Mouse (Mus musculus) limb, embryonic 13.5 days (tissue): ENCODE data around the gene Csrnp2. TPM values are rescaled to one million over a fixed set of nuclear protein-coding genes. Genes with fewer than 3 reads are reported as not detected.
"Not testable (repeated sequence)": the region's sequence is repeated elsewhere in the genome, so short reads cannot be mapped to it uniquely, and the experiment has no call there.

Experiments used
- ATAC-seq: fragments of 200-750 bp; cut with Nextera tagmentation; 2 replicates; pipeline ENCODE4 v1.8.0; 2017; ENCODE audit warnings: low read depth, moderate number of reproducible peaks, moderate TSS enrichment; ENCODE audit not compliant: low FRiP score
- H3K27ac ChIP-seq: fragments of 300-500 bp; sonication (generic); 2 replicates; pipeline ENCODE4 v1.5.1; 2015; ENCODE audit warnings: inconsistent platforms, mild to moderate bottlenecking, moderate library complexity
- H3K27me3 ChIP-seq: fragments of 300-500 bp; sonication (generic); 2 replicates; pipeline ENCODE4 v1.6.1; 2015; ENCODE audit warnings: mild to moderate bottlenecking, inconsistent platforms
- H3K36me3 ChIP-seq: fragments of 300-500 bp; sonication (generic); 2 replicates; pipeline ENCODE4 v1.6.1; 2015; ENCODE audit warnings: inconsistent platforms, mild to moderate bottlenecking, moderate library complexity
- H3K4me1 ChIP-seq: fragments of 300-500 bp; sonication (generic); 2 replicates; pipeline ENCODE4 v1.6.1; 2015; ENCODE audit warnings: inconsistent platforms
- H3K4me2 ChIP-seq: fragments of 300-500 bp; sonication (generic); replicated peaks from 2 replicates; pipeline ENCODE4 v1.6.1; 2015; ENCODE audit warnings: inconsistent platforms, mild to moderate bottlenecking, moderate library complexity
- H3K4me3 ChIP-seq: fragments of 300-500 bp; sonication (generic); 2 replicates; pipeline ENCODE4 v1.5.1; 2015; ENCODE audit warnings: moderate library complexity, mild to moderate bottlenecking, inconsistent platforms
- H3K9ac ChIP-seq: fragments of 300-500 bp; sonication (generic); 2 replicates; pipeline ENCODE4 v1.6.1; 2015; ENCODE audit warnings: mild to moderate bottlenecking, inconsistent platforms
- H3K9me3 ChIP-seq: fragments of 300-500 bp; sonication (generic); 2 replicates; pipeline ENCODE4 v1.6.1; 2016; ENCODE audit warnings: inconsistent platforms
- WGBS: fragments of 180-500 bp; shearing (Covaris S2); methylation state at CpG from one replicate; pipeline ENCODE4 v1.1.7; 2015; 5-methylcytosine and 5-hydroxymethylcytosine counted together
- polyA plus RNA-seq: library from polyadenylated mRNA; unstranded; fragments of >200 nt; fragmentation: Nextera tagmentation; extraction: Ambion mirVana; gene quantifications from 2 replicates; pipeline ENCODE4 v1.2.1, GENCODE M21; 2015

Csrnp2 gene
- 23.8 and 24.9 TPM in 2 replicates for polyA plus RNA-seq

GRCm38 (mm10) chr15:100495102-100495501 is at the start of gene Csrnp2:
TSS of gene Csrnp2 (minus strand) at chr15:100495488.
- under 1% methylated on average over 40 of the region's 40 CpGs for WGBS
- H3K36me3 ChIP-seq: no peaks in the 10 kb centered on the region
- ATAC-seq: peak; percentile 98
- peak within 1 kb of the TSS; percentile 96 for H3K27ac ChIP-seq
- no peaks in the 10 kb centered on the region for H3K27me3 ChIP-seq
- H3K9me3 ChIP-seq: no peaks in the 10 kb centered on the region
- H3K4me3 ChIP-seq: peak within 1 kb of the TSS; percentile 83
- peak within 1 kb of the TSS; percentile 96 for H3K9ac ChIP-seq
- peak within 1 kb of the TSS; percentile 81 for H3K4me2 ChIP-seq
- peaks cover 41% of the 10 kb centered on the region for H3K4me1 ChIP-seq

- peaks cover 16% of the 10 kb centered on the region for H3K9me3 ChIP-seq
- 98% methylated on average over 14 of the region's 14 CpGs for WGBS
- peaks cover 66% of the 10 kb centered on the region for H3K36me3 ChIP-seq
- H3K4me2 ChIP-seq, H3K9ac ChIP-seq, ATAC-seq, H3K4me1 ChIP-seq, H3K27me3 ChIP-seq, H3K4me3 ChIP-seq, H3K27ac ChIP-seq: not testable (repeated sequence)
Measured at GRCm38 (mm10) chr15:100543651-100544030, 48.4 kb upstream of the Csrnp2 start.

DNA sequence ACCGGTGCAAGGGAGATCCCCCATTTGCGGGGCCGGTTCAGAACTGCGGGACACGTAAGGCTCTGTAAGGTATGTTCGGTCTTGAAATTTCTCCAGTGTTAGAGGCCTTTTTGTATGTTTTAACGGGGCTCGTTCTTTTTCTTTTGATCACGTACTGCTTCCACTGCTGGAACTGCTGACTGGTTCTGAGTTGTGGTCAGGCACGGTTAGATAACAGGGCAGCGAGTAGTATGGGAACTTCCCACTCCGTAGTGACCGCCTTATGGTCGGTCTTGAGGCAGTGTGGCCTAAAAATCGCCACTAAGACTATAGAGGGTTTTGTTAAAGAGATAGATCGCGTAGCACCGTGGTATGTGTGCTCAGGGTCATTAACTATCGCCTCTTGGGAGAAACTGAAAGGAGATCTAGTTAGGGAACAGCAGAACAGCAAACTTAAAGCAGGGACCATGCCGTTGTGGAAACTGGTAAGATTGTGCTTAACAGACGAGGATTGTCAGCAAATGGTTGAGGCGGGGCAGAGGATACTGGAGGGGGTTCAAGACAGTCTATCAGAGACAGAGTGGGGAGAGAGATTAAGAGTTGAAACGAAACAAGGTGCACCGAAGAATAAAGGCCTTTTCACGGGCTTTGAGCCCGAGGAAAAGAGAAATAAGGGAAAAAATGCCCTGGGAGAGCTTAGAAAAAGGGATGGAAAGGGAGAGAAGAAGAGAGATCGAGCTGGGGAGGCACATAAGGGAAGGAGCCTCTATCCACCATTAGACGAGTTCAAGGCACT is 47.8 kb upstream of the Csrnp2 start:
- H3K27me3 ChIP-seq, H3K4me3 ChIP-seq, H3K9ac ChIP-seq, H3K4me2 ChIP-seq, H3K4me1 ChIP-seq, ATAC-seq, H3K27ac ChIP-seq: not testable (repeated sequence)
- 96% methylated on average over 28 of the region's 28 CpGs for WGBS
- Histone ChIP-seq H3K9me3 (peaks cover 16% of the 10 kb centered on the region), H3K36me3 (peaks cover 61% of the 10 kb centered on the region)

DNA sequence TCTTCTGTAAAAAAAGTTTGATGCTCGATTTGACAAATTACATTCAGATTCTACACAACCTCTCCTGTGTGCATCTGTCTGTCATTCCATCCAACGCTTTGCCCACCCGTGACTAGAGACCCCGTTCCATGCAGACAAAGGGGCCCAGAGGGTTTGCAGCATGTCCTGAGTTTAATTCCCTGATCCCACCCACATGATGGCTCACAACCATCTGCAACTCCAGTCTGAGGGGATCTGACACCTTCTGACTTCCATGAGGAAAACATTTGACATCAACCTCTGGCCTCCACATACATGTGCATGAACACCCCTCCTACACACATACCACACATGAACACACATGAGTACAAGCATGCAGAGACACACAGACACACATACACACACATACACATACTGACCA is 46.1 kb upstream of the Csrnp2 start:
- WGBS: 91% methylated on average over 4 of the region's 4 CpGs

DNA sequence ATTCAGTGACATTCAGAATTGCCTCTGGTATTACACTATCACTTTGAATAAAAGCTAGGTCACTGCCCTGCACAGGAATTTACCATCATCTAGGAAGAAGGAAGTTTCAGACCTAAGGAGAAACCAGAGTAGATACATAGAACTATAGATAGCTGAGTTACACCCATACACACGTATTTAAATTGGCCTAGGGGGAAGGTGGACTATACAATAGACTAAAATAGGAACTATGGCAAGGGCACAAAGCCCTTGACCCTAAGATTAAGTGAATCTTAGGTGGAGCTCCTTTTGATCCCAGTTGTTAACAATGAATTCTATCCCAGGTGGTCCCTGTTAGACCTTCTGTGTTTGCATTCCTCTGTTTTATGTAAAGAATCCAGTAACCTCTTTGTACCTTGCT is 45.7 kb upstream of the Csrnp2 start:
- H3K4me2 ChIP-seq, H3K27ac ChIP-seq, ATAC-seq, H3K4me3 ChIP-seq, H3K9ac ChIP-seq, H3K4me1 ChIP-seq, H3K9me3 ChIP-seq, H3K27me3 ChIP-seq: not testable (repeated sequence)
- WGBS: 85% methylated on average over 1 of the region's 1 CpGs
- peaks cover 58% of the 10 kb centered on the region for H3K36me3 ChIP-seq

More for the DNA sequence above, 46.1 kb upstream of the Csrnp2 start:
- no peak overlapping the region for H3K9ac ChIP-seq
- H3K27me3 ChIP-seq: no peaks in the 10 kb centered on the region
- ATAC-seq: no peak
- no peak overlapping the region for H3K4me2 ChIP-seq
- H3K4me1 ChIP-seq: no peaks in the 10 kb centered on the region
- H3K4me3 ChIP-seq: no peak overlapping the region
- H3K36me3 ChIP-seq: peaks cover 58% of the 10 kb centered on the region
- H3K9me3 ChIP-seq: peaks cover 13% of the 10 kb centered on the region
- no peak overlapping the region for H3K27ac ChIP-seq

DNA sequence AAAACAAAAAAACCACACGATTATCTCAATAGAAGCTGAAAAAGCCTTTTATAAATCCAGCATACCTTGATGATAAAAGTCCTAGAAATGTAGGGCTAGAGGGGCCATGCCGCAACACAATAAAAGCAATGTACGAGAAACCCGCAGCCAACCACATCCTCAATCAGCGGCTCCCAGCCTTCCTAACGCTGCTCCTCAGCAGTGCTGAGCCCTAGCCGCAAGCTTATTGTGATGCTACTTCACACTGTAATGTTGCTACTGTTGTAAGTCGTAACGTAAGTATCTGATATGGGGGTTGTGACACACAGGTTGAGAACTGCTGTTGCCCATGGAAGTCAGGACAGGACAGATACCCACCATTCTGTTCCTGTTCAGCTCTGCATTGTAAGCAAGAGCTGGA is 44.1 kb upstream of the Csrnp2 start:
- H3K27me3 ChIP-seq: no peaks in the 10 kb centered on the region
- H3K9me3 ChIP-seq: no peaks in the 10 kb centered on the region; the same call in 1 of the 2 replicates
- H3K4me3 ChIP-seq: no peak overlapping the region
- H3K9ac ChIP-seq: no peak overlapping the region
- H3K4me1 ChIP-seq: no peaks in the 10 kb centered on the region
- ATAC-seq: no peak
- WGBS: 94% methylated on average over 9 of the region's 9 CpGs
- no peak overlapping the region for H3K27ac ChIP-seq
- H3K4me2 ChIP-seq: no peak overlapping the region
- peaks cover 62% of the 10 kb centered on the region for H3K36me3 ChIP-seq

- H3K27ac ChIP-seq: no peak overlapping the region
- ATAC-seq: no peak
- peaks cover 60% of the 10 kb centered on the region for H3K36me3 ChIP-seq
- no peak overlapping the region for H3K4me3 ChIP-seq
- H3K27me3 ChIP-seq: no peaks in the 10 kb centered on the region
- H3K9me3 ChIP-seq: no peaks in the 10 kb centered on the region; the same call in 1 of the 2 replicates
- H3K9ac ChIP-seq: no peak overlapping the region
- no peak overlapping the region for H3K4me2 ChIP-seq
- no peaks in the 10 kb centered on the region for H3K4me1 ChIP-seq
- WGBS: 91% methylated on average over 6 of the region's 6 CpGs
Measured at GRCm38 (mm10) chr15:100537913-100538312, 42.6 kb upstream of the Csrnp2 start.

- WGBS: 86% methylated on average over 5 of the region's 5 CpGs
- H3K36me3 ChIP-seq: peaks cover 32% of the 10 kb centered on the region
Measured at GRCm38 (mm10) chr15:100527900-100528299, 32.6 kb upstream of the Csrnp2 start.

DNA sequence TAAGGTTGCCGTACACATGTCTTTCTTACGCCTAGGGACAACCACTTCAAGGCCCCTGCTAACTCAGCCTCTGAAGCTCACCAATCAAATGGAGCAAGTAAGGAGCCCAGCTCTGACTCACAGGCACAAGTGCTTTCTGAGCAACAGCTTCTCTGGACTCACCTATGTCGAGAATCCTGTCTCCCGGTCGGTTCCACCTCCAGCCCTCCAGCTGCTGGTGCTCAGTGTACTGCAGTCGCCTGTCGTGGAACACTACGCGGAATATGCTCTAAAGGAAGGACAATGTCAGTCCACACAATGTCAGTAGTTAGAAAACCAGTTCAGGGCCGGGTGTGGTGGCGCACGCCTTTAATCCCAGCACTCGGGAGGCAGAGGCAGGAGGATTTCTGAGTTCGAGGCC is 30.1 kb upstream of the Csrnp2 start:
- WGBS: 88% methylated on average over 14 of the region's 14 CpGs
- Histone ChIP-seq H3K36me3 (peaks cover 51% of the 10 kb centered on the region), H3K4me2 (no peak overlapping the region), H3K4me3 (no peak overlapping the region), H3K27ac (no peak overlapping the region), H3K27me3 (no peaks in the 10 kb centered on the region), H3K9ac (no peak overlapping the region), H3K4me1 (no peaks in the 10 kb centered on the region), H3K9me3 (no peaks in the 10 kb centered on the region)
- ATAC-seq: no peak

More at GRCm38 (mm10) chr15:100527900-100528299, 32.6 kb upstream of the Csrnp2 start:
- no peak overlapping the region for H3K27ac ChIP-seq
- H3K4me1 ChIP-seq: no peaks in the 10 kb centered on the region
- no peaks in the 10 kb centered on the region for H3K27me3 ChIP-seq
- no peaks in the 10 kb centered on the region for H3K9me3 ChIP-seq
- ATAC-seq: no peak
- H3K4me2 ChIP-seq: no peak overlapping the region
- no peak overlapping the region for H3K9ac ChIP-seq
- H3K4me3 ChIP-seq: no peak overlapping the region

DNA sequence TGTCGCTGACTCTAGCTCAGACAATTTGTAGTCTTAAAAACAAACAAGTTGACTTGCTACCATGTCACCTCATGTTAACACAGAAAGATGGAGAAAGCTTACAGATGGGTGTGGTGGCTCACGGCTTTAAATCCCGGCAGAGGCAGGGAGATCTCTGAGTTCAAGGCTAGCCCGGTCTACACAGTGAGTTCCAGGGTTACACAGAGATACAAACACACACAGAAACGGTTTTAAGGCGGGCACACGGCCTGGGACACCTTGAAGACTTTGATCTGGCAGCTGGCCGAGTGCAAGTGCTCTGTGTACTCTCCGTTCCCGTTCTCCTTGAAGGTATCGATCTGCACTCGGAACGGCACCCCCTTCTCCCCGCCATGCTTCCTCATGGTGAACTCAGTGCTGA is 25.0 kb upstream of the Csrnp2 start:
- no peaks in the 10 kb centered on the region for H3K4me1 ChIP-seq
- H3K36me3 ChIP-seq: peaks cover 78% of the 10 kb centered on the region
- ATAC-seq: no peak
- no peaks in the 10 kb centered on the region for H3K27me3 ChIP-seq
- no peak overlapping the region for H3K4me3 ChIP-seq
- no peaks in the 10 kb centered on the region for H3K9me3 ChIP-seq
- H3K4me2 ChIP-seq: no peak overlapping the region
- 91% methylated on average over 14 of the region's 14 CpGs for WGBS
- H3K9ac ChIP-seq: no peak overlapping the region
- H3K27ac ChIP-seq: no peak overlapping the region

- WGBS: 83% methylated on average over 2 of the region's 2 CpGs
Measured at GRCm38 (mm10) chr15:100515121-100515520, 19.8 kb upstream of the Csrnp2 start.

DNA sequence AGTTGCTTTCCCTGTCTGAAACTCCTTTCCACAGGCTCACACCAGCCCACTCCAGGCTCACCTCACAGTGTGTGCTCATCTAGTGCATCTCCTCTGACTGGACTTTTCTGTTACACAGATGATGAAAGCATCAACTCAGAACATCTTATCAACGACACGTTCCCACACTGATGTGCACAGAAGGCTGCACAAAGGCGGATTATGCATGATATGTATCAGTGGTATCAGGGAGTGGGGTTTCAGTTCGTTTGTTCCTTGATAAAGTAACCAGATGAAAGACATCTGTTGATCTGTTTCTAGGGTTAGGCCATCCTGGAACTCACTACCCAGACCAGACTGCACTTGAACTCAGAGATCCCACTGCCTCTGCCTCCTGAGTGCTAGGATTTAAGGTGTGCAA is 18.1 kb upstream of the Csrnp2 start:
- H3K4me3 ChIP-seq: no peak overlapping the region
- no peak overlapping the region for H3K4me2 ChIP-seq
- peaks cover 78% of the 10 kb centered on the region for H3K36me3 ChIP-seq
- H3K27ac ChIP-seq: no peak overlapping the region
- no peak for ATAC-seq
- H3K27me3 ChIP-seq: no peaks in the 10 kb centered on the region
- H3K4me1 ChIP-seq: no peaks in the 10 kb centered on the region
- H3K9me3 ChIP-seq: no peaks in the 10 kb centered on the region
- 91% methylated on average over 4 of the region's 4 CpGs for WGBS
- no peak overlapping the region for H3K9ac ChIP-seq

More at GRCm38 (mm10) chr15:100515121-100515520, 19.8 kb upstream of the Csrnp2 start:
- H3K4me2 ChIP-seq: no peak overlapping the region
- no peaks in the 10 kb centered on the region for H3K27me3 ChIP-seq
- H3K4me3 ChIP-seq: no peak overlapping the region
- no peak overlapping the region for H3K9ac ChIP-seq
- peaks cover 82% of the 10 kb centered on the region for H3K36me3 ChIP-seq
- no peaks in the 10 kb centered on the region for H3K4me1 ChIP-seq
- H3K27ac ChIP-seq: no peak overlapping the region
- no peaks in the 10 kb centered on the region for H3K9me3 ChIP-seq
- no peak for ATAC-seq

DNA sequence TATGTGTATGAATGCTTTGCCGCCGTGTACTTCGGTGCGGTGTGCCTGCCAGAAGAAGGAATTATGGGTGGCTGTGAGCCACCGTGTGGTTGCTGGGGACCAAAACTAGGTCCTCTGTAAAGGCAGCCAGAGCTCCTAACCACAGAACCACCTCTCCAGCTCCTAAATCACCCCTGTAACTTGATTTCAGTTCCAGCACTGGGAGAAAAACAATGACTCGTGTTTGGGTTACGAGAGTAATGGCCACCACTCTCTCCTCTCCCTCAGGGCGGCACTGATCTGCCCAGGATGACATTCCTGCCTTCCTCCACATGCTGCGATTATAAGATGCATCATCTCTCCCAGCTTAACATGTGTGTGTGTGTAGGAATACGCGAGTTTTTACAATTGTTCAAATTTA is 14.8 kb upstream of the Csrnp2 start:
- ATAC-seq: no peak
- Histone ChIP-seq H3K4me2 (no peak overlapping the region), H3K27ac (no peak overlapping the region), H3K9ac (no peak overlapping the region), H3K4me3 (no peak overlapping the region), H3K9me3 (no peaks in the 10 kb centered on the region), H3K36me3 (peaks cover 88% of the 10 kb centered on the region), H3K4me1 (no peaks in the 10 kb centered on the region), H3K27me3 (no peaks in the 10 kb centered on the region)
- 91% methylated on average over 11 of the region's 11 CpGs for WGBS
